Mouse (Mus musculus) erythroblast, embryonic 14.5 days (primary cell): ENCODE measurements at regions not wholly inside any gene's neighbourhood (a gene's known extent, or its start where the extent isn't known, plus 50 kb on each side); places are given as distances from the start of the nearest gene placed in this dataset.

Source experiments
- GATA1 ChIP-seq: IDR thresholded peaks from 2 replicates; pipeline ENCODE4 v1.6.1; 2012; ENCODE audit warnings: low read length, inconsistent platforms, mixed read lengths
- TAL1 ChIP-seq: IDR thresholded peaks from 3 replicates; pipeline ENCODE4 v1.6.1; 2012; ENCODE audit warnings: low read length, inconsistent platforms, mixed read lengths

- TF ChIP-seq GATA1 (no peak), TAL1 (no peak)
Observed at GRCm38 (mm10) chr12:107757996-107758791, 245.2 kb downstream of the Bcl11b start.
